Mouse (Mus musculus) liver, postnatal 0 days (tissue): ENCODE data around the gene Atf7.

Source experiments
- CTCF ChIP-seq: sonication (generic); IDR thresholded peaks from 2 replicates; pipeline ENCODE4 v1.5.1; 2016; ENCODE audit warnings: antibody characterized with exemption, low read depth
- EP300 ChIP-seq: IDR thresholded peaks from 2 replicates; pipeline ENCODE4 v1.6.1; 2016; ENCODE audit warnings: antibody characterized with exemption, low read depth, mild to moderate bottlenecking

DNA sequence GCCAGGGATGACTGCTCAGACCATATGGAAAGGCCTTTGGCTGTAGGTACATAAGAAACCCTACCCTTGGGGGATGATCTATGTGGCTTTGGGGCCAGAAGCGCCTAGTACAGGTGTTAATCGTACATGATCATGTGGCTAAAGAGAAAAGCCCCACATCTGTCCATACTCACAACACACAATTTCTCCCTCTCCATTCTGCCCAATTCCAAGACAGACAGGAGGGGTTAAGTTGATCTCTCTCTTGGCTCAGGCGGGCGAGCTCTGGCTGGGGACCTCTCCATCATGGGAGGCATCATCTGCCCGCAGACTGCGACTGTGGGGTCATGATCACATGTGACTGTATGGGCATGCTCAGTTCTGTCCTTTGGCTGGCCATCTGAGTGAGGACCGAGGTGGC is 91.3 kb downstream of the Atf7 start:
- TF ChIP-seq CTCF: no peak
- TF ChIP-seq EP300: no peak
